Mouse (Mus musculus): ENCODE data around the gene Evi2. TPM values are rescaled to one million over a fixed set of nuclear protein-coding genes. Genes with fewer than 3 reads are reported as not detected.

Evi2 gene
- polyA plus RNA-seq, 1 experiment from 2014 or later = 1.2 TPM

DNA sequence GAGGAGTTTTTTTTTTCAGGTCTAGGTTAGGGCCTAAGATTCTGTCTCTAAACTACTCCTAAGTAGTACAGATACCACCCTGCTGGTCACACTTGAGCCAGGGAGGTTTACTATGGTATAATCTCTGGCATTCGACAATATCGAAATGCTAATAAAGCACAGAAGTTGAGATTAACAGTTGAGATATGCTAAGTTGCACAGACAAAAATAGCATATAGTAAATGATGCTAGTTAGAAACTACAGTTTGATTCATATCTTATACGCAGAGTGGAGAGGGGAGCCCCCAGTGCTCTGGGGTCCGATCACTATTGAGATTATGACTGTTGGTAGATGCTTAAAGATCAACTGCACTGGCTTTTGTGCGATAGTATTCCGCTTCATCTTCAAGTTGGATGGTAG, 1.2 kb downstream of the Evi2 start:
- no peaks in the 10 kb centered on the region for H3K4me1 ChIP-seq (replicated peaks; ENCODE audit: control insufficient read depth, insufficient read depth, low read length)
- no peak overlapping the region for H3K4me3 ChIP-seq (ENCODE audit: low read depth, low read length)
- no peak overlapping the region for H3K27ac ChIP-seq (ENCODE audit: low read depth)
- WGBS = 91% methylated on average over 6 of the region's 6 CpGs
- no peak for ATAC-seq (replicated peaks; ENCODE audit: low FRiP score, low TSS enrichment, low read depth)
- H3K36me3 ChIP-seq (ENCODE audit: control insufficient read depth, insufficient read depth, low read length) = peaks cover 21% of the 10 kb centered on the region
- no peak overlapping the region for H3K9ac ChIP-seq (ENCODE audit: low read length)
- H3K4me2 ChIP-seq (ENCODE audit: low read length) = no peak overlapping the region
- H3K9me3 ChIP-seq (ENCODE audit: control insufficient read depth, low read length) = no peaks in the 10 kb centered on the region
- H3K27me3 ChIP-seq (replicated peaks; ENCODE audit: control insufficient read depth, insufficient read depth, low read length) = no peaks in the 10 kb centered on the region
- no peak for DNase-seq (ENCODE audit: low spot score)

- WGBS = 88% methylated on average over 3 of the region's 3 CpGs
- H3K27me3 ChIP-seq (replicated peaks; ENCODE audit: control insufficient read depth, insufficient read depth, low read length) = no peaks in the 10 kb centered on the region
- no peaks in the 10 kb centered on the region for H3K9me3 ChIP-seq (ENCODE audit: control insufficient read depth, low read length)
- no peak overlapping the region for H3K27ac ChIP-seq (ENCODE audit: low read depth)
- peaks cover 25% of the 10 kb centered on the region for H3K36me3 ChIP-seq (ENCODE audit: control insufficient read depth, insufficient read depth, low read length)
- ATAC-seq (replicated peaks; ENCODE audit: low FRiP score, low TSS enrichment, low read depth) = no peak
- no peaks in the 10 kb centered on the region for H3K4me1 ChIP-seq (replicated peaks; ENCODE audit: control insufficient read depth, insufficient read depth, low read length)
- DNase-seq (ENCODE audit: low spot score) = no peak
- H3K4me2 ChIP-seq (ENCODE audit: low read length) = no peak overlapping the region
- H3K9ac ChIP-seq (ENCODE audit: low read length) = no peak overlapping the region
- H3K4me3 ChIP-seq (ENCODE audit: low read depth, low read length) = no peak overlapping the region
These were observed 1.8 kb downstream of the Evi2 start for GRCm38 (mm10) chr11:79528601-79529000.

- H3K27ac ChIP-seq (ENCODE audit: low read depth) = no peak overlapping the region
- WGBS = 87% methylated on average over 5 of the region's 5 CpGs
These were observed 2.5 kb downstream of the Evi2 start for GRCm38 (mm10) chr11:79527739-79528384.

GRCm38 (mm10) chr11:79527015-79527738, 3.2 kb downstream of the Evi2 start:
- 73% methylated on average over 15 of the region's 15 CpGs for WGBS
- Histone ChIP-seq H3K27me3 (replicated peaks; ENCODE audit: control insufficient read depth, insufficient read depth, low read length) (no peaks in the 10 kb centered on the region), H3K27ac (ENCODE audit: low read depth) (no peak overlapping the region), H3K4me1 (replicated peaks; ENCODE audit: control insufficient read depth, insufficient read depth, low read length) (no peaks in the 10 kb centered on the region), H3K4me3 (ENCODE audit: low read depth, low read length) (no peak overlapping the region), H3K4me2 (ENCODE audit: low read length) (no peak overlapping the region), H3K36me3 (ENCODE audit: control insufficient read depth, insufficient read depth, low read length) (peaks cover 25% of the 10 kb centered on the region), H3K9ac (ENCODE audit: low read length) (no peak overlapping the region), H3K9me3 (ENCODE audit: control insufficient read depth, low read length) (no peaks in the 10 kb centered on the region)
- ATAC-seq (replicated peaks; ENCODE audit: low FRiP score, low TSS enrichment, low read depth) = no peak
- DNase-seq (ENCODE audit: low spot score) = no peak

More at GRCm38 (mm10) chr11:79527739-79528384, 2.5 kb downstream of the Evi2 start:
- Histone ChIP-seq H3K9ac (ENCODE audit: low read length) (no peak overlapping the region), H3K4me1 (replicated peaks; ENCODE audit: control insufficient read depth, insufficient read depth, low read length) (no peaks in the 10 kb centered on the region), H3K9me3 (ENCODE audit: control insufficient read depth, low read length) (no peaks in the 10 kb centered on the region), H3K4me3 (ENCODE audit: low read depth, low read length) (no peak overlapping the region), H3K4me2 (ENCODE audit: low read length) (no peak overlapping the region), H3K36me3 (ENCODE audit: control insufficient read depth, insufficient read depth, low read length) (peaks cover 25% of the 10 kb centered on the region), H3K27me3 (replicated peaks; ENCODE audit: control insufficient read depth, insufficient read depth, low read length) (no peaks in the 10 kb centered on the region)
- ATAC-seq (replicated peaks; ENCODE audit: low FRiP score, low TSS enrichment, low read depth) = no peak
- no peak for DNase-seq (ENCODE audit: low spot score)

DNA sequence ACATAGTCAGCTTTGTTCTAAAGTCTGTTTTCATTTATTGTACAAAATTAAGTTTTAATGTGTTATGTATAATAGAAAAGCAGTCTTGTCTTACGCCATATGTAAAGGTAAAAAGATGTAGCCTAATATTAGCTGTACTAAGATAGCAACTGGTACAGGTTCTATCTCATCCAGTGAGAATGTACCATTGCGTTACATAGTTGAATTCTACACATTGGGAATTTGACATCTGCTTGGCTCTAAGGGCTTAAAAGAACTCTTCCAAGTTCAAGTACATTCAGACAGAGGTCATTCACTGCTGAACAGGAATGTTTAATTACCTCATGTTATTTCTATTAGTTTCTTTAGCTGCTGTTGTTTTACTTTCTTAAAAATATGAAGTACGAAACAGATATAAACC, 3.8 kb downstream of the Evi2 start:
- ATAC-seq (replicated peaks; ENCODE audit: low FRiP score, low TSS enrichment, low read depth) = no peak
- WGBS = 85% methylated on average over 3 of the region's 3 CpGs

GRCm38 (mm10) chr11:79524310-79524575, 6.1 kb downstream of the Evi2 start:
- no peaks in the 10 kb centered on the region for H3K4me1 ChIP-seq (replicated peaks; ENCODE audit: control insufficient read depth, insufficient read depth, low read length)
- no peak overlapping the region for H3K9ac ChIP-seq (ENCODE audit: low read length)
- H3K9me3 ChIP-seq (ENCODE audit: control insufficient read depth, low read length) = no peaks in the 10 kb centered on the region
- WGBS = 83% methylated on average over 1 of the region's 1 CpGs
- no peak overlapping the region for H3K4me2 ChIP-seq (ENCODE audit: low read length)
- ATAC-seq (replicated peaks; ENCODE audit: low FRiP score, low TSS enrichment, low read depth) (no peak), DNase-seq (ENCODE audit: low spot score) (no peak)
- H3K27me3 ChIP-seq (replicated peaks; ENCODE audit: control insufficient read depth, insufficient read depth, low read length) = no peaks in the 10 kb centered on the region
- H3K36me3 ChIP-seq (ENCODE audit: control insufficient read depth, insufficient read depth, low read length) = peaks cover 17% of the 10 kb centered on the region
- no peak overlapping the region for H3K27ac ChIP-seq (ENCODE audit: low read depth)
- H3K4me3 ChIP-seq (ENCODE audit: low read depth, low read length) = no peak overlapping the region

More for the DNA sequence above, 3.8 kb downstream of the Evi2 start:
- peaks cover 19% of the 10 kb centered on the region for H3K36me3 ChIP-seq (ENCODE audit: control insufficient read depth, insufficient read depth, low read length)
- H3K4me2 ChIP-seq (ENCODE audit: low read length) = no peak overlapping the region
- no peaks in the 10 kb centered on the region for H3K9me3 ChIP-seq (ENCODE audit: control insufficient read depth, low read length)
- H3K9ac ChIP-seq (ENCODE audit: low read length) = no peak overlapping the region
- DNase-seq (ENCODE audit: low spot score) = no peak
- no peak overlapping the region for H3K27ac ChIP-seq (ENCODE audit: low read depth)
- no peak overlapping the region for H3K4me3 ChIP-seq (ENCODE audit: low read depth, low read length)
- H3K27me3 ChIP-seq (replicated peaks; ENCODE audit: control insufficient read depth, insufficient read depth, low read length) = no peaks in the 10 kb centered on the region
- H3K4me1 ChIP-seq (replicated peaks; ENCODE audit: control insufficient read depth, insufficient read depth, low read length) = no peaks in the 10 kb centered on the region

DNA sequence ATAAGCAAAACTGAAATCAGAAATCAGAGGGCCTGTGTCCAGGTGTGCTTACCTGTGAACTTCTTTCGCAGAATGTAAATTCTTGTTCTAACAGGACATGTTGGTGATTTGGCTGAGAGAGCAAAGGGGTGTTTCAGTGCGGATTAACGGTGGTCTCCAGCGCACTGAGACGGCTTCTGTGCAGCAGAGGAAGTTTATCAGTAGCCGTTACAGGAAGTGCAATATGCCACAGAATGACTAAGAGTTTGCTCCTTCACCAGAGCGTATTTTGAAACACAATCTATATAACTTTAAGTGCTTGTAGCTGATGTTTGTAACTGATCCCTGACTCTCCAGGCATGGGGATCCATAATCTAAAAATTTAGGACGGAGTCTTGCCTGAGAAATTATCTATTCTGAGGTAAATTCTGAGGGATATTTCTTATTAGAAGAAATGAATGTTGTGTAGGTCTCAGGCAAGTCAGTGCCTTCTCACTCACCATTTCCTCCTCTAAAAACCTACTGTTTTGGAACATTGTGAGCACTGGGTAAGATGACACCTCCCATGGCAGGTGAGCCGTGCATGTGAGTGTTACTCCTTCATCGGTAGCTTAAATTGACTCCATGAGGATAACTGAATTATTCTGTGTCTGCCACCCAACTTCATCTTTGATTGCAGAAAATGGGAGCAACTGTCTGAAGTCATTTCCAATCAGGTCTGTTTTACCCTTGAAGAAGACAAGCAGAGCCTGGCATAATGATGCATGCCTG, 6.7 kb downstream of the Evi2 start, which contains the start of gene Evi2b:
Gene Evi2b (minus strand): TSS at position 203 of the 750 bp plus-strand sequence.
- H3K4me3 ChIP-seq (ENCODE audit: low read depth, low read length) = no peak within 1 kb of the TSS
- 64% methylated on average over 10 of the region's 10 CpGs for WGBS
- ATAC-seq (replicated peaks; ENCODE audit: low FRiP score, low TSS enrichment, low read depth) = no peak
- no peak within 1 kb of the TSS for H3K4me2 ChIP-seq (ENCODE audit: low read length)
- no peaks in the 10 kb centered on the region for H3K9me3 ChIP-seq (ENCODE audit: control insufficient read depth, low read length)
- H3K4me1 ChIP-seq (replicated peaks; ENCODE audit: control insufficient read depth, insufficient read depth, low read length) = no peaks in the 10 kb centered on the region
- H3K27me3 ChIP-seq (replicated peaks; ENCODE audit: control insufficient read depth, insufficient read depth, low read length) = no peaks in the 10 kb centered on the region
- peaks cover 17% of the 10 kb centered on the region for H3K36me3 ChIP-seq (ENCODE audit: control insufficient read depth, insufficient read depth, low read length)
- H3K9ac ChIP-seq (ENCODE audit: low read length) = no peak within 1 kb of the TSS
- DNase-seq (ENCODE audit: low spot score) = no peak
- no peak within 1 kb of the TSS for H3K27ac ChIP-seq (ENCODE audit: low read depth)

DNA sequence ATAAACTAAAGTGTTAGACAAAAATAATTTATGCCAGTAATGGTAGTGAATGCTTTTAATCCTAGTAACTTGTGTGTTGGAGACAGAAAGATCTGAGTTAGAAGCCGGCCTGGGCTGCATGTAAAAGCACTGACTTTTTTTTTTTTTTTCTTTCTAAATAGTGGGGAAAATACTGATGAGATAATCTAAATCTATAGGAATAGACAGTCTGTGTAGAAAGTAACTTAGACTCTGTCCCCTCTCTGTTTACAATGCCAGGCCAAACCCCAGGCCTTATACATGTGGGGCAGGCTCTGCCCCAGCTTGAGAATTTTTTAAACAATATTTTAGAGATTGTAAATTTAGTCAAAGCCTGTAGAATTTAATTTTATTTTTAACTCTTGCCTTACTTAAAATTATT, 7.4 kb downstream of the Evi2 start:
- Histone ChIP-seq H3K9me3 (ENCODE audit: control insufficient read depth, low read length) (no peaks in the 10 kb centered on the region), H3K4me1 (replicated peaks; ENCODE audit: control insufficient read depth, insufficient read depth, low read length) (no peaks in the 10 kb centered on the region), H3K36me3 (ENCODE audit: control insufficient read depth, insufficient read depth, low read length) (peaks cover 11% of the 10 kb centered on the region; the same call in 1 of the 2 replicates), H3K9ac (ENCODE audit: low read length) (no peak overlapping the region), H3K4me2 (ENCODE audit: low read length) (no peak overlapping the region), H3K27me3 (replicated peaks; ENCODE audit: control insufficient read depth, insufficient read depth, low read length) (no peaks in the 10 kb centered on the region), H3K4me3 (ENCODE audit: low read depth, low read length) (no peak overlapping the region), H3K27ac (ENCODE audit: low read depth) (no peak overlapping the region)
- ATAC-seq (replicated peaks; ENCODE audit: low FRiP score, low TSS enrichment, low read depth) (no peak), DNase-seq (ENCODE audit: low spot score) (no peak)
- WGBS = 72% methylated on average over 1 of the region's 1 CpGs

All from intestine, embryonic 14.5 days (tissue).